Mouse (Mus musculus) CD8-positive naive resting alpha-beta T cell, adult 2 months (primary cell): ENCODE measurements around the gene Dctn1.

Experiments used
- DNase-seq, 2 experiments: peaks; one replicate each; pipeline ENCODE4 v3.0.0; 2022; ENCODE audit warnings: low read depth in 2 of 2, low spot score in 2 of 2

The Dctn1 gene

DNA sequence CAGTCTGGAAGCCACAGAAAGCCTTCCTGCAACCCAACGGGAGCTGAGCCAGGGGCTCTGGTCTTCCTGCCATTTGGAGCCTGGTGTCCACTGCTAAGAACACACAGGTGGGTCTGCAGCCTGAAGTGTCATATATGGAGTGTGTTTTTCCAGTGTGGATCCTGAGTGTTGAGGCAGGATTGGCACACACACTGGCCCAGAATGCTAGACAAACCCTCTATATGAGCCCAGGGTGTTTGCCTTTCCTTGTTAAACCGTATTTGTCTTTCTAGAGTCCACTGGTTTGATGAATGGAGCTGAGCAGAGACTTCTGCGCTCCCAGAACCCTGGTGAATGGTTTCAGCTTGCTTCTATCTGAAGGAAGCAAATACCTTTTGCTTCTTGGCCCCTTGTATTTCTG is 54.1 kb downstream of the Dctn1 start, which contains the start of gene Slc4a5:
Gene Slc4a5 (plus strand): TSS at position 15 of the 400 bp plus-strand sequence.
- no peak for DNase-seq

- DNase-seq, result no peak
Observed at GRCm38 (mm10) chr6:83231486-83231885, 65.8 kb downstream of the Dctn1 start.

DNA sequence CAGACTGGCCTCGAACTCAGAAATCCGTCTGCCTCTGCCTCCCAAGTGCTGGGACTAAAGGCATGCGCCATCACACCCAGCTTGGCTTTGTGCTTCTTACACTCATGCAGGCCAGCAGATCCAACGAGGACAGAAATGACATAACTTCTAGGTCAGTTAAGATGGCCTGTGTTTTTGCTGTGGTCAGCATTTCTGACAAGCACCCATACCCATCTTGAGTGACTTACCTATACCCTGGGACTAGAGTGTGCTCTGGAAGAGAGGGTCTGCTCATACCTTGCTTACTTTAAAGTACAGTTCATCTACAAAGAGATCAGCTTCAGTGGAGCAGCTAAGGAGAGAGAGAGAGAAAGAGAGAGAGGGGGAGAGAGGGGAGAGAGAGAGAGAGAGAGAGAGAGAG is 67.6 kb downstream of the Dctn1 start:
- DNase-seq, result no peak

GRCm38 (mm10) chr6:83234280-83234741 is 68.6 kb downstream of the Dctn1 start:
- DNase-seq, result no peak

DNA sequence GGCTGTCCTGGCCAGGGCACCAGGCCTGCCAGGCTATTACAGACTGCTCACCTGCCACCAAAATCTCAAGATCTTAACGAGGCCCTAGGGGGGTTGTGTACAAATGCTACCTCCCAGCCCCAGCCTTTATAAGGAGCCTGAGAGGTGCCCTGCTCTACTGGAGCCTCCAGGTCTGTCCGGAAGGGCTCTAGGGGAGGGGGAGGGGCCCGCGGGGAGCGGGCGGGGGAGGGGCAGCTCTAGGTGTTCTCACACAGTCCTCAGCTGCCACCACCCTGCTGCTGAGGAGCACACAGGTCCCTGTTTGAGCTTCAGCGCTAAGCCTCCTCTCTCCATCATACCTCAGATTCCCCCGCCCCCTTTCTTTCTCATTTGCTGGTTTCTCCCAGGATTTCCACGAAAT is 71.4 kb downstream of the Dctn1 start:
- no peak for DNase-seq

DNA sequence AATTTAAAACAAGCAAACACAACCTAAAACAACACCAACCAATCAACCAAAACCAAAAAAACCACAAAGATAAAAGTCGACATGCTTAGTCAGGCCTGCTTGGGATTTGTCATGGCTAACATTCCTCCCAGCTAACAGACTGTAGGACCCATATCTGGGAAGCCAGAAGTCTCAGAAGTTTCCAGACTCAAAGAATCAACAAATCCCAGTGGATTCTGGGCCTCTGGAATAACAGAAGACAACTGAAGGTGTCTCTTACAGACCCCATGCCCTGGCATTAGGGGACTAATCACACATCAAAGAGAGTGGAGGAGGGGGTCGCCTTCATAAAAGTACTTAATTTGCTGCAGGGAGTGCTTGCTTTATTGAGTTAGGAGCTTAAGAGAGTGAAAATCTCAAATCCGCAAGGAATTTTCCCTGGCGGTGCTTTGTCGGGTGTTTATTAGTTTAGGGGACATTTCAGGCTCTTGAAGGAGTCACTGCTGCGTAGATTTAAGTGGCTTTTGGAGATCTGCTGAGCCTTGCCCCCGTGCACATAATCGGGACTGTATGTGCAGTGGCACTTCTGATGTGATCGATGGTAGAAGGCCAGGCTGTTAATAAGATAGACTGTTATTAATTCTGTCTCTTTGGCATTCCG is 78.8 kb downstream of the Dctn1 start:
- DNase-seq, result no peak

GRCm38 (mm10) chr6:83245134-83245533 is 79.4 kb downstream of the Dctn1 start:
- no peak for DNase-seq

DNA sequence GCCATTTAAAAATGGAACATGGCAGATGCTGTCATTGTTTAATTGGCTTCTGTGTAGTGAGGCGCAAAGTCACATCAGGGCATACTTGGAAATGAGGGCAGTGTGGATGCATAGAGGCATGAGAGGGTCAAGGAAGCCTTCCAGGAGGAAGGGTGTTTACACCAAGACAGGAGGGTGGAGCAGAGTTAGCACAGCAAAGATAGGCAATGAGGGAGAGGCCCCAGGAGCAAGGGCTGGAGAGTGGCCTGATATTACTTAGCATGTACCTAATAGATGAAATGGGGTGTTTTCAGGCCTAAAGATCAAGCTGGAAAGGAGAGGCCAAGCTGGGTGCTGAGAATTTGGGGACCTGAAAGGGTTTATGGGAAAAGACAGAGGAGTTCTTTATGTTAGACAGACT is 80.3 kb downstream of the Dctn1 start:
- no peak for DNase-seq

DNA sequence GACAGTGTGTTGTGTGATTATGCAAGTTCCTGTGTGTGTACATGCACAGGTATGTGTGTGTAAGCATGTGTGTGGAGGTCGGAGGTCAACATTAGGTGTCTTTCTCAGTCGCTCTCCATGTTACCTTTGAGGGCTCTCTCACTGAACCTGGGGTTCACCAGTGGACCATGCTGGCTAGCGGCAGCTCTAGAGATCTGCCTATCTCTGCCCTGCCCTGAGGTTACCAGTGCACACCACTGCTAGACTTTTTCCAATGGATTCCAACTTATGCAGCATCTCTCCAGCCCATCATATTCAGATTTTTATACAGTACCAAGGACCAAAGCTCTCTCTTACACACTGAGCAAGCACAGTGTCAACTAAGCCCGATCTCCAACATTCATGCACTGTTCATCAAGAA is 81.0 kb downstream of the Dctn1 start:
- DNase-seq, result no peak

DNA sequence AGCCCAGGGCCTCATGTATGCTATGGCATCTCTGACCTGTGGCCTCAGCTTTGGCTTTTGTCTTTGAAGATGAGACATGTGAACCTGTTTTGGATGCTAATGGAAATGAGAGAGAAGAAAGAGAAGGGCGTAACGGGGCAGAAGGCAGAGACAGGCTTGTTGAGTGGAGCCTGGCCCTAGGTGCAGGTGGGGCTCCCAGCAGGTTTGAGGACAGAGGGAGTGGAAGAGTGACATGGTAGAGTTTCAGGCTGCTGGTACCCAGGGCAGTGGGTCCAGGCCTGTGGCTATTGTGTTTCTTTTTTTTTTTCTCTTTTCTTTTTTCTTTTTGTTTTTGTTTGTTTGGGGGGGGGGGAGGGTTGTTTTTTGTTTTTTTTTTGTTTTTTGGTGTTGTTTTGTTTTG is 81.4 kb downstream of the Dctn1 start:
- no peak for DNase-seq
